Mouse (Mus musculus) erythroblast, embryonic 14.5 days (primary cell): ENCODE measurements at regions not wholly inside any gene's neighbourhood (a gene's known extent, or its start where the extent isn't known, plus 50 kb on each side); places are given as distances from the start of the nearest gene placed in this dataset.

Experiments
- GATA1 ChIP-seq: IDR thresholded peaks from 2 replicates; pipeline ENCODE4 v1.6.1; 2012; ENCODE audit warnings: low read length, inconsistent platforms, mixed read lengths
- TAL1 ChIP-seq: IDR thresholded peaks from 3 replicates; pipeline ENCODE4 v1.6.1; 2012; ENCODE audit warnings: low read length, inconsistent platforms, mixed read lengths

- TF ChIP-seq GATA1: no peak
- TF ChIP-seq TAL1: no peak
Observed at GRCm38 (mm10) chr11:24372616-24373015, 294.8 kb downstream of the Bcl11a start.
